Mouse (Mus musculus) neural tube, embryonic 11.5 days (tissue): ENCODE results near the gene Rtkn2. TPM values are rescaled to one million over a fixed set of nuclear protein-coding genes. Genes with fewer than 3 reads are reported as not detected.

Experiments
- ATAC-seq: fragments of 200-750 bp; cut with Nextera tagmentation; 2 replicates; pipeline ENCODE4 v1.8.0; 2017; ENCODE audit warnings: moderate number of reproducible peaks, mild to moderate bottlenecking, moderate TSS enrichment, moderate library complexity; ENCODE audit not compliant: insufficient read depth, low FRiP score, low TSS enrichment
- DNase-seq: peaks from one replicate; pipeline ENCODE4 v3.0.0-alpha.2; 2015; ENCODE audit warnings: low spot score
- H3K27ac ChIP-seq: fragments of 300-500 bp; sonication (generic); 2 replicates; pipeline ENCODE4 v1.5.1; 2014; ENCODE audit warnings: low read depth, mild to moderate bottlenecking, low read length
- H3K27me3 ChIP-seq: fragments of 300-500 bp; sonication (generic); 2 replicates; pipeline ENCODE4 v1.6.1; 2014; ENCODE audit warnings: mild to moderate bottlenecking, low read length, mixed read lengths; ENCODE audit not compliant: control insufficient read depth, insufficient read depth
- H3K36me3 ChIP-seq: fragments of 300-500 bp; sonication (generic); 2 replicates; pipeline ENCODE4 v1.6.1; 2014; ENCODE audit warnings: mild to moderate bottlenecking, low read length, moderate library complexity, mixed read lengths; ENCODE audit not compliant: control insufficient read depth, insufficient read depth
- H3K4me1 ChIP-seq: fragments of 300-500 bp; sonication (generic); 2 replicates; pipeline ENCODE4 v1.6.1; 2014; ENCODE audit warnings: low read length, mixed read lengths; ENCODE audit not compliant: control insufficient read depth, insufficient read depth
- H3K4me2 ChIP-seq: fragments of 300-500 bp; sonication (generic); 2 replicates; pipeline ENCODE4 v1.6.1; 2014; ENCODE audit warnings: low read depth, mild to moderate bottlenecking, moderate library complexity
- H3K4me3 ChIP-seq: fragments of 300-500 bp; sonication (generic); 2 replicates; pipeline ENCODE4 v1.5.1; 2014; ENCODE audit warnings: low read depth, low read length
- H3K9ac ChIP-seq: fragments of 300-500 bp; sonication (generic); 2 replicates; pipeline ENCODE4 v1.6.1; 2014; ENCODE audit warnings: mild to moderate bottlenecking, low read length
- H3K9me3 ChIP-seq: fragments of 300-500 bp; sonication (generic); 2 replicates; pipeline ENCODE4 v1.6.1; 2016; ENCODE audit warnings: low read length; ENCODE audit not compliant: control insufficient read depth
- whole genome bisulfite sequencing: fragments of 180-500 bp; shearing (Covaris S2); extraction: QIAGEN DNeasy Blood & Tissue Kit; methylation state at CpG from one replicate; pipeline ENCODE4 v1.1.7; 2014; 5-methylcytosine and 5-hydroxymethylcytosine counted together
- polyA plus RNA-seq: library from polyadenylated mRNA; unstranded; fragments of >200 nt; fragmentation: Nextera tagmentation; extraction: Ambion mirVana; gene quantifications from 2 replicates; pipeline ENCODE4 v1.2.1, GENCODE M21; 2014

Gene Rtkn2
- polyA plus RNA-seq, 1 experiment from 2014 or later = 15.1 TPM

- Histone ChIP-seq H3K4me3 (no peak overlapping the region), H3K9me3 (no peaks in the 10 kb centered on the region), H3K36me3 (no peaks in the 10 kb centered on the region; the same call in 1 of the 2 replicates), H3K27ac (0 out of 2 replicates have a peak overlapping the region, but pooled peaks have one; percentile 2), H3K4me2 (no peak overlapping the region), H3K4me1 (peaks cover 23% of the 10 kb centered on the region), H3K9ac (no peak overlapping the region), H3K27me3 (no peaks in the 10 kb centered on the region)
- DNase-seq (no peak), ATAC-seq (no peak)
- WGBS = 70% methylated on average over 14 of the region's 14 CpGs
These were observed 125.8 kb downstream of the Rtkn2 start for GRCm38 (mm10) chr10:68104881-68105781.

DNA sequence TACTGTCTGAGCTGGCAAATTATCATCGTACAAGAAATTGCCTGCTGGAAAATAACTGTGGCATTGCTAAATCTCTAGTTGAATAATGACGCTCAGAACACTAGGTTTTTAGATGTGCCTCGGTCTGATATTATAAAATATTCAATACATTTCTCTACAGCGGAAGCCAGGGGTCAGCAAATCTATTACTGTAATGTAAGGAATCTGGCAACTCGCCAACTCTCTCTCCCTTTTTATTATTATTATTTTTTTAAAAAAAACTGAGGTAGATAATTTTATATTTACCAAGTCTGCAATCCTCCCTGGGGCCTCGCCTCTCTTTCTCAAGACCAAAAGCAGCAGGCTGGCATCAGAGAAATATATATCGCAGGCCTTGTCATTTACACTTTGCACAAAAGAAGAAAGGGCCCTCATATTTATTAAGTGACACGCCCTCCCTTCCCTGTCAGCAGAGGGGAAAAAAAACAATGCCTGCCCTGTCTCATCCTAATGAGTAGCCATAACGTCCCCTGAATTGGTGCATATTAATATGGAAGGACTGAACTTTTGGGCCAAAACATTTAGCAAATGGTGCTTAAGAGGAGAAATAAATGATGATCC, 127.1 kb downstream of the Rtkn2 start:
- no peak overlapping the region for H3K4me2 ChIP-seq
- DNase-seq (peak; percentile 32), ATAC-seq (no peak)
- peaks cover 23% of the 10 kb centered on the region for H3K4me1 ChIP-seq
- H3K9me3 ChIP-seq = no peaks in the 10 kb centered on the region
- H3K27me3 ChIP-seq = no peaks in the 10 kb centered on the region
- no peak overlapping the region for H3K9ac ChIP-seq
- WGBS = 51% methylated on average over 9 of the region's 9 CpGs
- peak overlapping the region; percentile 28; the same call in 1 of the 2 replicates for H3K27ac ChIP-seq
- H3K4me3 ChIP-seq = no peak overlapping the region
- no peaks in the 10 kb centered on the region for H3K36me3 ChIP-seq

GRCm38 (mm10) chr10:68107716-68108115, 128.3 kb downstream of the Rtkn2 start:
- WGBS = 83% methylated on average over 6 of the region's 6 CpGs
- ATAC-seq = no peak

More at GRCm38 (mm10) chr10:68107716-68108115, 128.3 kb downstream of the Rtkn2 start:
- Histone ChIP-seq H3K27me3 (no peaks in the 10 kb centered on the region), H3K36me3 (no peaks in the 10 kb centered on the region), H3K27ac (0 out of 2 replicates have a peak overlapping the region, but pooled peaks have one; percentile 49), H3K9ac (no peak overlapping the region), H3K9me3 (no peaks in the 10 kb centered on the region), H3K4me2 (no peak overlapping the region), H3K4me3 (no peak overlapping the region), H3K4me1 (peaks cover 23% of the 10 kb centered on the region)
- DNase-seq = no peak

Other genes with a start within 250 kb of the Rtkn2 start
- gene Zfp365, start 66.9 kb upstream of the Rtkn2 start, polyA plus RNA-seq = 0.53 and 1.4 TPM in 2 replicates